Mouse (Mus musculus): ENCODE results near the gene Dll4. TPM values are rescaled to one million over a fixed set of nuclear protein-coding genes. Genes with fewer than 3 reads are reported as not detected.

Dll4 gene
- polyA plus RNA-seq, 1 experiment from 2014 or later = 1.9 TPM

- Histone ChIP-seq H3K4me3 (ENCODE audit: low read depth, low read length) (no peak overlapping the region), H3K4me2 (ENCODE audit: low read depth, low read length) (no peak overlapping the region), H3K27ac (ENCODE audit: low read depth) (no peak overlapping the region), H3K9me3 (ENCODE audit: low read length) (0 out of 2 replicates have a peak, but pooled peaks cover 3% of the 10 kb centered on the region), H3K9ac (replicated peaks) (no peak overlapping the region), H3K27me3 (ENCODE audit: insufficient read depth, low read length) (no peaks in the 10 kb centered on the region), H3K36me3 (replicated peaks; ENCODE audit: insufficient read depth, low read length) (no peaks in the 10 kb centered on the region), H3K4me1 (ENCODE audit: insufficient read depth) (peaks cover 7% of the 10 kb centered on the region)
- no peak for TF ChIP-seq CTCF (IDR thresholded peaks at IDR 0.05; ENCODE audit: low read depth)
- no peak for TF ChIP-seq EP300 (IDR thresholded peaks at IDR 0.05; ENCODE audit: low read depth)
- ATAC-seq = no peak
- no peak for DNase-seq
- 66% methylated on average over 6 of the region's 6 CpGs for WGBS (ENCODE audit: insufficient replicate concordance)
Measured at GRCm38 (mm10) chr2:119358249-119358648, 32.7 kb downstream of the Dll4 start.

GRCm38 (mm10) chr2:119359721-119360291 is 34.2 kb downstream of the Dll4 start:
- Histone ChIP-seq H3K4me2 (ENCODE audit: low read depth, low read length) (no peak overlapping the region), H3K4me1 (ENCODE audit: insufficient read depth) (peaks cover 7% of the 10 kb centered on the region), H3K36me3 (replicated peaks; ENCODE audit: insufficient read depth, low read length) (no peaks in the 10 kb centered on the region), H3K27me3 (ENCODE audit: insufficient read depth, low read length) (no peaks in the 10 kb centered on the region), H3K4me3 (ENCODE audit: low read depth, low read length) (no peak overlapping the region), H3K9ac (replicated peaks) (no peak overlapping the region), H3K27ac (ENCODE audit: low read depth) (no peak overlapping the region), H3K9me3 (ENCODE audit: low read length) (0 out of 2 replicates have a peak, but pooled peaks cover 3% of the 10 kb centered on the region)
- no peak for TF ChIP-seq EP300 (IDR thresholded peaks at IDR 0.05; ENCODE audit: low read depth)
- no peak for TF ChIP-seq CTCF (IDR thresholded peaks at IDR 0.05; ENCODE audit: low read depth)
- DNase-seq = no peak
- ATAC-seq = no peak
- 41% methylated on average over 2 of the region's 2 CpGs for WGBS (ENCODE audit: insufficient replicate concordance)

- TF ChIP-seq EP300 (IDR thresholded peaks at IDR 0.05; ENCODE audit: low read depth) = no peak
- no peak for TF ChIP-seq CTCF (IDR thresholded peaks at IDR 0.05; ENCODE audit: low read depth)
- no peaks in the 10 kb centered on the region for H3K27me3 ChIP-seq (ENCODE audit: insufficient read depth, low read length)
- H3K4me1 ChIP-seq (ENCODE audit: insufficient read depth) = no peaks in the 10 kb centered on the region
- no peak overlapping the region for H3K9ac ChIP-seq (replicated peaks)
- DNase-seq (no peak), ATAC-seq (no peak)
- no peaks in the 10 kb centered on the region for H3K36me3 ChIP-seq (replicated peaks; ENCODE audit: insufficient read depth, low read length)
- 0 out of 2 replicates have a peak, but pooled peaks cover 3% of the 10 kb centered on the region for H3K9me3 ChIP-seq (ENCODE audit: low read length)
- no peak overlapping the region for H3K4me3 ChIP-seq (ENCODE audit: low read depth, low read length)
- no peak overlapping the region for H3K4me2 ChIP-seq (ENCODE audit: low read depth, low read length)
- H3K27ac ChIP-seq (ENCODE audit: low read depth) = no peak overlapping the region
- 79% methylated on average over 3 of the region's 3 CpGs for WGBS (ENCODE audit: insufficient replicate concordance)
Measured at GRCm38 (mm10) chr2:119364969-119365368, 39.4 kb downstream of the Dll4 start.

GRCm38 (mm10) chr2:119367346-119367745 is 41.8 kb downstream of the Dll4 start:
- no peaks in the 10 kb centered on the region for H3K27me3 ChIP-seq (ENCODE audit: insufficient read depth, low read length)
- no peak overlapping the region for H3K27ac ChIP-seq (ENCODE audit: low read depth)
- TF ChIP-seq EP300 (IDR thresholded peaks at IDR 0.05; ENCODE audit: low read depth) (no peak), CTCF (IDR thresholded peaks at IDR 0.05; ENCODE audit: low read depth) (no peak)
- no peak for DNase-seq
- WGBS (ENCODE audit: insufficient replicate concordance) = 71% methylated on average over 3 of the region's 3 CpGs
- H3K36me3 ChIP-seq (replicated peaks; ENCODE audit: insufficient read depth, low read length) = peaks cover 9% of the 10 kb centered on the region
- no peak overlapping the region for H3K4me3 ChIP-seq (ENCODE audit: low read depth, low read length)
- H3K9ac ChIP-seq (replicated peaks) = no peak overlapping the region
- no peak for ATAC-seq
- H3K4me2 ChIP-seq (ENCODE audit: low read depth, low read length) = no peak overlapping the region
- no peaks in the 10 kb centered on the region for H3K4me1 ChIP-seq (ENCODE audit: insufficient read depth)
- H3K9me3 ChIP-seq (ENCODE audit: low read length) = no peaks in the 10 kb centered on the region

- H3K27me3 ChIP-seq (ENCODE audit: insufficient read depth, low read length) = no peaks in the 10 kb centered on the region
- TF ChIP-seq EP300 (IDR thresholded peaks at IDR 0.05; ENCODE audit: low read depth) (no peak), CTCF (IDR thresholded peaks at IDR 0.05; ENCODE audit: low read depth) (no peak)
- no peaks in the 10 kb centered on the region for H3K9me3 ChIP-seq (ENCODE audit: low read length)
- no peak overlapping the region for H3K4me2 ChIP-seq (ENCODE audit: low read depth, low read length)
- no peak overlapping the region for H3K4me3 ChIP-seq (ENCODE audit: low read depth, low read length)
- no peak overlapping the region for H3K9ac ChIP-seq (replicated peaks)
- H3K36me3 ChIP-seq (replicated peaks; ENCODE audit: insufficient read depth, low read length) = peaks cover 34% of the 10 kb centered on the region
- ATAC-seq (no peak), DNase-seq (no peak)
- no peak overlapping the region for H3K27ac ChIP-seq (ENCODE audit: low read depth)
- no peaks in the 10 kb centered on the region for H3K4me1 ChIP-seq (ENCODE audit: insufficient read depth)
- WGBS (ENCODE audit: insufficient replicate concordance) = 86% methylated on average over 10 of the region's 10 CpGs
Measured at GRCm38 (mm10) chr2:119370116-119370515, 44.5 kb downstream of the Dll4 start.

GRCm38 (mm10) chr2:119377286-119377685 is 51.7 kb downstream of the Dll4 start:
- Histone ChIP-seq H3K9ac (replicated peaks) (no peak overlapping the region), H3K27ac (ENCODE audit: low read depth) (no peak overlapping the region), H3K4me2 (ENCODE audit: low read depth, low read length) (no peak overlapping the region), H3K4me1 (ENCODE audit: insufficient read depth) (no peaks in the 10 kb centered on the region), H3K27me3 (ENCODE audit: insufficient read depth, low read length) (no peaks in the 10 kb centered on the region), H3K9me3 (ENCODE audit: low read length) (no peaks in the 10 kb centered on the region), H3K4me3 (ENCODE audit: low read depth, low read length) (no peak overlapping the region), H3K36me3 (replicated peaks; ENCODE audit: insufficient read depth, low read length) (peaks cover 88% of the 10 kb centered on the region)
- DNase-seq = no peak
- 84% methylated on average over 9 of the region's 9 CpGs for WGBS (ENCODE audit: insufficient replicate concordance)
- no peak for ATAC-seq
- TF ChIP-seq CTCF (IDR thresholded peaks at IDR 0.05; ENCODE audit: low read depth) (no peak), EP300 (IDR thresholded peaks at IDR 0.05; ENCODE audit: low read depth) (no peak)
